Mouse (Mus musculus): ENCODE measurements around the gene Cntd1. TPM values are rescaled to one million over a fixed set of nuclear protein-coding genes. Genes with fewer than 3 reads are reported as not detected.

Cntd1 gene
- polyA plus RNA-seq, 1 experiment from 2014 or later = 0.91 TPM

DNA sequence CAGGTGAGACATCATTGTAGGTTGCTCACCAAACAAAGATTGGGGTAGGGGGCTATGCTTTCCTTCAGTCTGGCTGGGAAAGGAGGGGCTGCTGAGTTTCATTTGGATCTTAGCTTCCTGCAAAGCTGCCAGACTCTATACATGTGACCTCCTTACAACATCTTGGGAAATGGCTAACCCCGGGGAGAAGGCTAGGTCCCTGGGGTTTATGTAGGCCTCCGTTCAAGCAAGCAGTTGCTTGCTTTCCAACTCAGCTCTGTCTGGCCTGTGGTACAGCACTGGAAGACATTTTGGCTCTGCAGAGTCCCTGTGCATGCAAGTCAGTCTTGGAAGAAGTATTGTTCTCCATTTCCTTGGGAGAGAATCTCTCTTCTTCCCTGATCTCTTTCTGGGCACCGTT lies 53.7 kb downstream of the Cntd1 start:
- H3K9ac ChIP-seq = no peak overlapping the region
- 86% methylated on average over 3 of the region's 3 CpGs for WGBS
- no peaks in the 10 kb centered on the region for H3K9me3 ChIP-seq (ENCODE audit: control insufficient read depth, low read length)
- DNase-seq (ENCODE audit: low spot score) (no peak), ATAC-seq (ENCODE audit: low FRiP score) (no peak)
- H3K4me3 ChIP-seq (replicated peaks; ENCODE audit: low read length) = no peak overlapping the region
- no peaks in the 10 kb centered on the region for H3K36me3 ChIP-seq (replicated peaks; ENCODE audit: control insufficient read depth, insufficient read depth)
- peaks cover 4% of the 10 kb centered on the region; the same call in 1 of the 2 replicates for H3K4me1 ChIP-seq (replicated peaks; ENCODE audit: control insufficient read depth, insufficient read depth, low read length)
- no peaks in the 10 kb centered on the region for H3K27me3 ChIP-seq (ENCODE audit: control insufficient read depth, insufficient read depth, low read length)
- H3K4me2 ChIP-seq (replicated peaks) = no peak overlapping the region
- H3K27ac ChIP-seq = no peak overlapping the region

DNA sequence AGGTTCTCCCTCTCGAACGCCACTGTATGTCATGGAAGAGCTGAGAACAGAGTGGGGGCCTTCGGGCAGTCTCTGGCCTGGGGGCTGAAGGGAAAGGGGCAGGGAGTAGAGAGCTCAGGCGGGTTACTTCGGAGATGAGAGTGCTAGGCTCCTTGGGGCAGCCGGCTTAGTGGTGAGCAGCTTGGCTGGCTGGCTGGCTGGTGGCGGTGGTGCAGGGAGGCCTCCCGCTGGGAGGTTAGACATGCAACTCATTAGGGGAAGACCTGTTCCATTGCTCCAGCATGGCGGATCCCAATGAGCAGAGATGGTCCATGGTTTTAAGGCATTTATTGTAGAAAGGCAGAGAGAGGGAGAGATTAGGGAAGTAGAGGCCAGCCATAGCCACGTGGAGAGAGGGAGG lies 55.2 kb downstream of the Cntd1 start:
- 20% methylated on average over 10 of the region's 10 CpGs for WGBS
- no peak overlapping the region for H3K27ac ChIP-seq
- no peak overlapping the region for H3K9ac ChIP-seq
- no peaks in the 10 kb centered on the region for H3K36me3 ChIP-seq (replicated peaks; ENCODE audit: control insufficient read depth, insufficient read depth)
- no peak for ATAC-seq (ENCODE audit: low FRiP score)
- no peak for DNase-seq (ENCODE audit: low spot score)
- no peaks in the 10 kb centered on the region for H3K9me3 ChIP-seq (ENCODE audit: control insufficient read depth, low read length)
- H3K4me3 ChIP-seq (replicated peaks; ENCODE audit: low read length) = no peak overlapping the region
- H3K4me2 ChIP-seq (replicated peaks) = no peak overlapping the region
- H3K27me3 ChIP-seq (ENCODE audit: control insufficient read depth, insufficient read depth, low read length) = no peaks in the 10 kb centered on the region
- H3K4me1 ChIP-seq (replicated peaks; ENCODE audit: control insufficient read depth, insufficient read depth, low read length) = peaks cover 15% of the 10 kb centered on the region; the same call in 1 of the 2 replicates

DNA sequence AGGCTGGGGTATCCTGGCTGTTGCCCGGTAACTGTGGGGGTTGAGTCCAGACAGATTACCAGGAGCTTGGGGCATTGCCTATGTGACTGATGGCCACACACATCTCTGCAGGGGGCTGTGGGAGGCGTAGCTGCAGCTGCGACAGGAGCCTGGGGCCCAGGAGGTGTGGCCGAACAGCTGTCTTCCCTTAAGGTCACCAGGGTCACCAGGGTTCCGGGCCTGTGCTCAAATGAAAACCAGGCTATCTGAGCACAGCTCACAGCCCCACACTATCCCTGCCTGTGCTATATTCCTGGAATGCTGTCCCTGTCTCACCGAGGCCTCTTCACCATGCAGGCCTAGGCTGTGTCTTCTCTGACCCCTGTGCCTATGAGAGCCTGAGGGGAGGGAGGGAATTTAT lies 55.7 kb downstream of the Cntd1 start:
- 3% methylated on average over 6 of the region's 6 CpGs for WGBS
- no peak overlapping the region for H3K9ac ChIP-seq
- DNase-seq (ENCODE audit: low spot score) = no peak
- no peaks in the 10 kb centered on the region for H3K27me3 ChIP-seq (ENCODE audit: control insufficient read depth, insufficient read depth, low read length)
- no peak for ATAC-seq (ENCODE audit: low FRiP score)
- H3K9me3 ChIP-seq (ENCODE audit: control insufficient read depth, low read length) = no peaks in the 10 kb centered on the region
- H3K4me3 ChIP-seq (replicated peaks; ENCODE audit: low read length) = no peak overlapping the region
- H3K36me3 ChIP-seq (replicated peaks; ENCODE audit: control insufficient read depth, insufficient read depth) = no peaks in the 10 kb centered on the region
- H3K27ac ChIP-seq = no peak overlapping the region
- H3K4me2 ChIP-seq (replicated peaks) = no peak overlapping the region
- peaks cover 15% of the 10 kb centered on the region; the same call in 1 of the 2 replicates for H3K4me1 ChIP-seq (replicated peaks; ENCODE audit: control insufficient read depth, insufficient read depth, low read length)

DNA sequence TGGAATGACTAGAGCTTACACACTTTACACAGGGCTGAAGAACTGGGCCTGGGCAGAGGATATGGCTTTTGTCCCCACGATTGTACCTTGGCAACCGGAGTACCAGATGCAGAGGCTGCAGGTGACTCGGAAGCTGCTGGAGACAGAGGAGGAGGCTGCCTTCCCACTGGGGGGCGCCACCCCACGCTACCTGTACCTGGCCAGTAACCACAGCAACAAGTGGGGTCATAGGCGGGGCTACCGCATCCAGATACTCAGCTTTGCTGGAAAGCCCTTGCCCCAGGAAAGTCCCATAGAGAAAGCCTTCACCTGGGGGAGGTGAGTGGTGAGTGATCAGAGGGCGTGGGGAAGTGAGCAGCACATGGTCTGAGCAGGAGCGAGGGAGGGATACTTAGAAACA lies 56.9 kb downstream of the Cntd1 start:
- Histone ChIP-seq H3K4me3 (replicated peaks; ENCODE audit: low read length) (no peak overlapping the region), H3K27me3 (ENCODE audit: control insufficient read depth, insufficient read depth, low read length) (no peaks in the 10 kb centered on the region), H3K27ac (no peak overlapping the region), H3K4me2 (replicated peaks) (no peak overlapping the region), H3K9ac (no peak overlapping the region), H3K36me3 (replicated peaks; ENCODE audit: control insufficient read depth, insufficient read depth) (no peaks in the 10 kb centered on the region), H3K4me1 (replicated peaks; ENCODE audit: control insufficient read depth, insufficient read depth, low read length) (peaks cover 15% of the 10 kb centered on the region; the same call in 1 of the 2 replicates), H3K9me3 (ENCODE audit: control insufficient read depth, low read length) (no peaks in the 10 kb centered on the region)
- 82% methylated on average over 9 of the region's 9 CpGs for WGBS
- ATAC-seq (ENCODE audit: low FRiP score) (no peak), DNase-seq (ENCODE audit: low spot score) (no peak)

DNA sequence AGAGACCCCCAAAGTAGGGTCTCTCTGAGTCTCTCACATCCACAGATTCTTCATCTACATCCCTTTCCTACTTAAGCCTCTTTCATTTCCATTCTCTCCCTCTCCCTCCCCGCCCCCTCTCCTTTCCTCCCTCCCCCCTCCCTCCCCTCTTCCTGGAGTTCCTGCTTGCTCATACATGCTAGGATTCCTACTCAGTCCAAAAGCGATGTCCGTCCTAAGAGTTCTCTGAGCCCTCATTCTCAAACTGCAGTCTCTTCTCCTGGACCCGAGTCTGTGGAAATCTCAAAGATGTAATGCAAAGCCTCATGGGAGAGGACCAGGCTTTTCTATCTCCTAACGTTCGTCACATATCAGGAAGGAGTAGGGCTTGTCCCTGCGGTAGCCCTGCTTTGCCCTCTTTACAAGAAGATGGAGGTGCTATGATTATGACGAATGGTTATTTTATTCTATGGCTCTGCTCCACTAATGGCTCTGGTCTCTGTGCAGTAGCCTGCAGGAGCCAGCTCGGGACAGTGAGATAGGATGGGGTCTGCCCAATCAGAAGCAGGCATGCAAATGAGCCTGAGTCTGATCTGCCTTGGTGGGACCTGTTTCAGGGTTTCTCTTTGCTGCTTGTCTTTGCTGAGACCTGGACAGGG lies 59.4 kb downstream of the Cntd1 start:
- 3% methylated on average over 9 of the region's 9 CpGs for whole genome bisulfite sequencing
- Histone ChIP-seq H3K4me2 (replicated peaks) (peak overlapping the region; percentile 50), H3K36me3 (replicated peaks; ENCODE audit: control insufficient read depth, insufficient read depth) (no peaks in the 10 kb centered on the region), H3K9me3 (ENCODE audit: control insufficient read depth, low read length) (no peaks in the 10 kb centered on the region), H3K27me3 (ENCODE audit: control insufficient read depth, insufficient read depth, low read length) (no peaks in the 10 kb centered on the region), H3K4me3 (replicated peaks; ENCODE audit: low read length) (peak overlapping the region; percentile 24), H3K4me1 (replicated peaks; ENCODE audit: control insufficient read depth, insufficient read depth, low read length) (peaks cover 15% of the 10 kb centered on the region; the same call in 1 of the 2 replicates), H3K27ac (peak overlapping the region; percentile 65; the same call in 1 of the 2 replicates), H3K9ac (peak overlapping the region; percentile 50)
- peak; percentile 28 for DNase-seq (ENCODE audit: low spot score)
- ATAC-seq (ENCODE audit: low FRiP score) = peak; percentile 83

Other genes starting within 250 kb of the Cntd1 start
- 10.2 and 11.3 TPM in 2 replicates for gene Naglu, start 209.0 kb upstream of the Cntd1 start, polyA plus RNA-seq (2014; fragmentation: Nextera tagmentation; extraction: Ambion mirVana)
- gene Hsd17b1, start 200.6 kb upstream of the Cntd1 start, polyA plus RNA-seq (2014; fragmentation: Nextera tagmentation; extraction: Ambion mirVana) = 0.31 TPM in 1 of 2 replicates, not detected in the other
- 37.2 and 45.3 TPM in 2 replicates for gene Coasy, start 196.4 kb upstream of the Cntd1 start, polyA plus RNA-seq (2014; fragmentation: Nextera tagmentation; extraction: Ambion mirVana)
- 84.0 and 86.6 TPM in 2 replicates for gene Mlx, start 191.7 kb upstream of the Cntd1 start, polyA plus RNA-seq (2014; fragmentation: Nextera tagmentation; extraction: Ambion mirVana)
- 16.4 and 20.7 TPM in 2 replicates for gene Psmc3ip, start 183.6 kb upstream of the Cntd1 start, polyA plus RNA-seq (2014; fragmentation: Nextera tagmentation; extraction: Ambion mirVana)
- 13.0 and 14.2 TPM in 2 replicates for gene Retreg3, start 159.1 kb upstream of the Cntd1 start, polyA plus RNA-seq (2014; fragmentation: Nextera tagmentation; extraction: Ambion mirVana)
- gene Tubg1, start 159.1 kb upstream of the Cntd1 start, polyA plus RNA-seq (2014; fragmentation: Nextera tagmentation; extraction: Ambion mirVana) = 64.0 and 64.1 TPM in 2 replicates
- 48.6 and 50.6 TPM in 2 replicates for gene Tubg2, start 123.1 kb upstream of the Cntd1 start, polyA plus RNA-seq (2014; fragmentation: Nextera tagmentation; extraction: Ambion mirVana)
- gene Cntnap1, start 108.5 kb upstream of the Cntd1 start, polyA plus RNA-seq (2014; fragmentation: Nextera tagmentation; extraction: Ambion mirVana) = 6.0 and 6.5 TPM in 2 replicates
- gene Plekhh3, start 107.7 kb upstream of the Cntd1 start, polyA plus RNA-seq (2014; fragmentation: Nextera tagmentation; extraction: Ambion mirVana) = 7.7 and 9.5 TPM in 2 replicates
- gene Ccr10, start 103.6 kb upstream of the Cntd1 start, polyA plus RNA-seq (2014; fragmentation: Nextera tagmentation; extraction: Ambion mirVana) = 0.23 and 0.25 TPM in 2 replicates
- 26.9 and 37.2 TPM in 2 replicates for gene Ezh1, start 52.5 kb upstream of the Cntd1 start, polyA plus RNA-seq (2014; fragmentation: Nextera tagmentation; extraction: Ambion mirVana)
- 102 and 117 TPM in 2 replicates for gene Ramp2, start 33.0 kb upstream of the Cntd1 start, polyA plus RNA-seq (2014; fragmentation: Nextera tagmentation; extraction: Ambion mirVana)
- 122 and 133 TPM in 2 replicates for gene Vps25, start 25.3 kb upstream of the Cntd1 start, polyA plus RNA-seq (2014; fragmentation: Nextera tagmentation; extraction: Ambion mirVana)
- 5.3 and 6.0 TPM in 2 replicates for gene Wnk4, start 18.4 kb upstream of the Cntd1 start, polyA plus RNA-seq (2014; fragmentation: Nextera tagmentation; extraction: Ambion mirVana)
- 242 and 256 TPM in 2 replicates for gene Coa3, start 102 bp downstream of the Cntd1 start, polyA plus RNA-seq (2014; fragmentation: Nextera tagmentation; extraction: Ambion mirVana)
- gene Becn1, start 23.3 kb downstream of the Cntd1 start, polyA plus RNA-seq (2014; fragmentation: Nextera tagmentation; extraction: Ambion mirVana) = 172 and 176 TPM in 2 replicates
- gene Psme3, start 37.2 kb downstream of the Cntd1 start, polyA plus RNA-seq (2014; fragmentation: Nextera tagmentation; extraction: Ambion mirVana) = 89.7 and 97.3 TPM in 2 replicates
- gene Aoc2, start 46.1 kb downstream of the Cntd1 start, polyA plus RNA-seq (2014; fragmentation: Nextera tagmentation; extraction: Ambion mirVana) = 1.3 and 1.6 TPM in 2 replicates
- gene Aoc3, start 51.6 kb downstream of the Cntd1 start, polyA plus RNA-seq (2014; fragmentation: Nextera tagmentation; extraction: Ambion mirVana) = 0.21 and 0.28 TPM in 2 replicates
- not detected in 2 replicates for gene G6pc, start 88.5 kb downstream of the Cntd1 start, polyA plus RNA-seq (2014; fragmentation: Nextera tagmentation; extraction: Ambion mirVana)
- gene Aarsd1, start 138.6 kb downstream of the Cntd1 start, polyA plus RNA-seq (2014; fragmentation: Nextera tagmentation; extraction: Ambion mirVana) = 82.4 and 85.3 TPM in 2 replicates
- 7.3 and 8.8 TPM in 2 replicates for gene Gm27029, start 145.8 kb downstream of the Cntd1 start, polyA plus RNA-seq (2014; fragmentation: Nextera tagmentation; extraction: Ambion mirVana)
- gene Rundc1, start 146.1 kb downstream of the Cntd1 start, polyA plus RNA-seq (2014; fragmentation: Nextera tagmentation; extraction: Ambion mirVana) = 23.1 and 24.1 TPM in 2 replicates
- 1.9 and 2.2 TPM in 2 replicates for gene Ptges3l, start 146.3 kb downstream of the Cntd1 start, polyA plus RNA-seq (2014; fragmentation: Nextera tagmentation; extraction: Ambion mirVana)
- gene Rpl27, start 163.3 kb downstream of the Cntd1 start, polyA plus RNA-seq (2014; fragmentation: Nextera tagmentation; extraction: Ambion mirVana) = 248 and 297 TPM in 2 replicates
- 2.6 and 5.4 TPM in 2 replicates for gene Ifi35, start 169.4 kb downstream of the Cntd1 start, polyA plus RNA-seq (2014; fragmentation: Nextera tagmentation; extraction: Ambion mirVana)
- gene Rnd2, start 186.0 kb downstream of the Cntd1 start, polyA plus RNA-seq (2014; fragmentation: Nextera tagmentation; extraction: Ambion mirVana) = 51.0 and 52.5 TPM in 2 replicates
- gene Vat1, start 187.2 kb downstream of the Cntd1 start, polyA plus RNA-seq (2014; fragmentation: Nextera tagmentation; extraction: Ambion mirVana) = 99.9 and 117 TPM in 2 replicates